Mouse (Mus musculus) monocyte, adult 5-6 weeks (primary cell): ENCODE data around the gene Adm2. TPM values are rescaled to one million over a fixed set of nuclear protein-coding genes. Genes with fewer than 3 reads are reported as not detected.

ENCODE experiments used
- ATAC-seq: fragments of 153-309, 156-312 bp; replicated peaks from 2 replicates; pipeline ENCODE4 v1.8.0; 2017; ENCODE audit warnings: mild to moderate bottlenecking; ENCODE audit not compliant: low TSS enrichment, insufficient number of reproducible peaks, severe bottlenecking, poor library complexity, low FRiP score
- total RNA-seq: library from RNA; stranded (forward); fragments of 200-1000, 200-491, 200-594 nt; gene quantifications from 3 replicates; pipeline ENCODE4 v1.2.3, GENCODE M21; 2017

The Adm2 gene
- total RNA-seq, 1 experiment from 2014 or later = not detected

GRCm38 (mm10) chr15:89307461-89307860, 15.1 kb upstream of the Adm2 start:
- no peak for ATAC-seq

GRCm38 (mm10) chr15:89308406-89309139, 13.9 kb upstream of the Adm2 start:
- ATAC-seq = no peak

- ATAC-seq = 0 out of 2 replicates have a peak, but pooled peaks have one; percentile 23
Observed at GRCm38 (mm10) chr15:89309962-89310498, 12.5 kb upstream of the Adm2 start.

GRCm38 (mm10) chr15:89313359-89313758, 9.2 kb upstream of the Adm2 start:
- no peak for ATAC-seq

GRCm38 (mm10) chr15:89314107-89314506, 8.4 kb upstream of the Adm2 start:
- no peak for ATAC-seq

GRCm38 (mm10) chr15:89314511-89315189, 7.9 kb upstream of the Adm2 start:
- no peak for ATAC-seq

- peak; percentile 96 for ATAC-seq
Observed at GRCm38 (mm10) chr15:89315190-89315731, 7.3 kb upstream of the Adm2 start, which contains the start of gene Sbf1. TSS of gene Sbf1 (minus strand) at chr15:89315311.

- no peak for ATAC-seq
Observed at GRCm38 (mm10) chr15:89316146-89316545, 6.4 kb upstream of the Adm2 start.

- no peak for ATAC-seq
Observed at GRCm38 (mm10) chr15:89321264-89321663, 1.3 kb upstream of the Adm2 start.

GRCm38 (mm10) chr15:89323656-89324055, 1.1 kb downstream of the Adm2 start:
- no peak for ATAC-seq

- no peak for ATAC-seq
Observed at GRCm38 (mm10) chr15:89326441-89326840, 3.9 kb downstream of the Adm2 start.

- no peak for ATAC-seq
Observed at GRCm38 (mm10) chr15:89334271-89334670, 11.8 kb downstream of the Adm2 start, which contains the start of gene Miox. TSS of gene Miox (plus strand) at chr15:89334398.

- no peak for ATAC-seq
Observed at GRCm38 (mm10) chr15:89334774-89335537, 12.4 kb downstream of the Adm2 start.

GRCm38 (mm10) chr15:89336422-89336821, 13.9 kb downstream of the Adm2 start:
- no peak for ATAC-seq

GRCm38 (mm10) chr15:89339696-89340095, 17.2 kb downstream of the Adm2 start:
- ATAC-seq = no peak

GRCm38 (mm10) chr15:89340136-89340535, 17.6 kb downstream of the Adm2 start:
- ATAC-seq = no peak

GRCm38 (mm10) chr15:89341678-89342077, 19.2 kb downstream of the Adm2 start:
- ATAC-seq = no peak

- no peak for ATAC-seq
Observed at GRCm38 (mm10) chr15:89343325-89343724, 20.8 kb downstream of the Adm2 start.

- no peak for ATAC-seq
Observed at GRCm38 (mm10) chr15:89350447-89350846, 27.9 kb downstream of the Adm2 start.
